In the genomic region with DNA sequence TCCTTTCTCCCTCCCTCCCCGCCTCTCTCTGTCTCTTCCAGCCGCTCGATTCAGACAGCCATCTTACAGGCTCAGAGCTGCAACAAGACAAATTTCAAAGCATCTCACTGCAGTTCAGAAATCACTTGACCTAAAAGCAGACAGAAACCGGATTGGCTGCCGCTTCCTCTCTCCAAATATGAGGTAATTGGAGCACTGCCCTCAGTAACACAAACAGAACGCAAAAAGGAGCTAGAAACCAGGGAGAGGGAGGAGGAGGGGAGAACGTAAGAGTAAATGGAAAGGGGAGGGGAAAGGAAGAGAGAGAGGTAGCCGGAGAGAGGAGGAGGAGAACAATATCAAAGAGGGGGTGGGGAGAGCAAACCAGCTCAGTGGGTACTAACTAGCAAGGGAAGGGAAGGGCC, we compare ENCODE assay signal across 8 mouse cellular contexts.
DNase-seq lines count a peak whose midpoint lies in the region; ATAC-seq and TF ChIP-seq lines count a peak whose summit lies in the region.

No protein-coding gene starts in this region.

- WGBS in forebrain, embryonic 15.5 days, result under 1% methylated on average over 8 of the region's 8 CpGs
- 3% methylated on average over 8 of the region's 8 CpGs for WGBS in hindbrain, embryonic 16.5 days
- 5% methylated on average over 8 of the region's 8 CpGs for WGBS in limb, embryonic 10.5 days
- under 1% methylated on average over 8 of the region's 8 CpGs for WGBS in midbrain, embryonic 15.5 days

- ATAC-seq in forebrain, embryonic 15.5 days (replicated peaks), result peak; percentile 76
- peak; percentile 78 for ATAC-seq in hindbrain, embryonic 16.5 days
- peak; percentile 77 for ATAC-seq in midbrain, embryonic 15.5 days (replicated peaks)

- no peaks in the 10 kb centered on the region for H3K27me3 ChIP-seq in forebrain, embryonic 15.5 days
- H3K27me3 ChIP-seq in hindbrain, embryonic 16.5 days (replicated peaks; ENCODE audit: control insufficient read depth, insufficient read depth, low read length), result no peaks in the 10 kb centered on the region
- no peaks in the 10 kb centered on the region for H3K27me3 ChIP-seq in limb, embryonic 10.5 days (ENCODE audit: low read depth, poor library complexity, severe bottlenecking)
- no peaks in the 10 kb centered on the region for H3K27me3 ChIP-seq in midbrain, embryonic 15.5 days (replicated peaks)

- peak overlapping the region; percentile 59 for H3K4me2 ChIP-seq in forebrain, embryonic 15.5 days (replicated peaks)
- peak overlapping the region; percentile 60 for H3K4me2 ChIP-seq in hindbrain, embryonic 16.5 days (ENCODE audit: low read length)
- H3K4me2 ChIP-seq in midbrain, embryonic 15.5 days, result peak overlapping the region; percentile 58

- peaks cover 4 to 8% of the 10 kb centered on the region in 2 experiments; a peak in 3 of 4 replicates for H3K4me1 ChIP-seq in ES-E14 (ENCODE audit: control insufficient read depth in 2 of 2, insufficient read depth in 2 of 2, low read length in 2 of 2, poor library complexity in 1 of 2)
- H3K4me1 ChIP-seq in forebrain, embryonic 15.5 days, result peaks cover 63% of the 10 kb centered on the region
- peaks cover 53% of the 10 kb centered on the region for H3K4me1 ChIP-seq in hindbrain, embryonic 16.5 days (ENCODE audit: control insufficient read depth, insufficient read depth, low read depth, low read length)
- H3K4me1 ChIP-seq in limb, embryonic 10.5 days, result peaks cover 34% of the 10 kb centered on the region
- H3K4me1 ChIP-seq in midbrain, embryonic 15.5 days, result peaks cover 68% of the 10 kb centered on the region

- no peak overlapping the region for H3K27ac ChIP-seq in ES-E14 (ENCODE audit: insufficient read depth, low read depth, low read length, poor library complexity, severe bottlenecking)
- peak overlapping the region; percentile 87 for H3K27ac ChIP-seq in forebrain, embryonic 15.5 days (replicated peaks)
- H3K27ac ChIP-seq in hindbrain, embryonic 16.5 days (ENCODE audit: low read depth, low read length), result peak overlapping the region; percentile 82
- peak overlapping the region; percentile 22; the same call in 1 of the 2 replicates for H3K27ac ChIP-seq in limb, embryonic 10.5 days
- H3K27ac ChIP-seq in midbrain, embryonic 15.5 days, result peak overlapping the region; percentile 88

- no peak overlapping the region; a peak in 2 of 4 replicates for H3K4me3 ChIP-seq in ES-E14 (ENCODE audit: insufficient read depth in 1 of 2, low read depth in 1 of 2, low read length in 2 of 2, poor library complexity in 1 of 2, severe bottlenecking in 1 of 2)
- H3K4me3 ChIP-seq in forebrain, embryonic 15.5 days, result peak overlapping the region; percentile 41
- H3K4me3 ChIP-seq in hindbrain, embryonic 16.5 days (ENCODE audit: low read length), result peak overlapping the region; percentile 43
- H3K4me3 ChIP-seq in limb, embryonic 10.5 days, result peak overlapping the region; percentile 36
- peak overlapping the region; percentile 37 for H3K4me3 ChIP-seq in midbrain, embryonic 15.5 days

- H3K9ac ChIP-seq in ES-E14 (ENCODE audit: insufficient read depth, low read depth, low read length, poor library complexity, severe bottlenecking), result peak overlapping the region; percentile 21; the same call in 1 of the 2 replicates
- H3K9ac ChIP-seq in forebrain, embryonic 15.5 days (replicated peaks), result peak overlapping the region; percentile 46
- peak overlapping the region; percentile 61 for H3K9ac ChIP-seq in hindbrain, embryonic 16.5 days (ENCODE audit: low read depth, low read length)
- H3K9ac ChIP-seq in midbrain, embryonic 15.5 days, result peak overlapping the region; percentile 41

- no peak for DNase-seq in ES-E14 (ENCODE audit: low read depth, low spot score)
- peak; percentile 77 for DNase-seq in cerebellum, adult 11-12 months
- DNase-seq in limb, embryonic 10.5 days (ENCODE audit: low spot score), result no peak
- DNase-seq in spleen, adult 18-20 months, result no peak
- no peak for DNase-seq in spleen, postnatal 4 days (ENCODE audit: low spot score in 2 of 2)

- H3K36me3 ChIP-seq in ES-E14 (ENCODE audit: control insufficient read depth, insufficient read depth, low read length, poor library complexity, severe bottlenecking), result peaks cover 3% of the 10 kb centered on the region; the same call in 1 of the 2 replicates
- no peaks in the 10 kb centered on the region for H3K36me3 ChIP-seq in forebrain, embryonic 15.5 days
- H3K36me3 ChIP-seq in hindbrain, embryonic 16.5 days (ENCODE audit: control insufficient read depth, insufficient read depth, low read length), result no peaks in the 10 kb centered on the region
- H3K36me3 ChIP-seq in limb, embryonic 10.5 days, result peaks cover 4% of the 10 kb centered on the region; the same call in 1 of the 2 replicates
- no peaks in the 10 kb centered on the region for H3K36me3 ChIP-seq in midbrain, embryonic 15.5 days (replicated peaks)

- H3K9me3 ChIP-seq in ES-E14 (ENCODE audit: control insufficient read depth, insufficient read depth, low read depth, low read length), result no peaks in the 10 kb centered on the region
- no peaks in the 10 kb centered on the region for H3K9me3 ChIP-seq in forebrain, embryonic 15.5 days
- H3K9me3 ChIP-seq in hindbrain, embryonic 16.5 days (ENCODE audit: control insufficient read depth, low read length), result no peaks in the 10 kb centered on the region
- H3K9me3 ChIP-seq in limb, embryonic 10.5 days (replicated peaks), result no peaks in the 10 kb centered on the region
- no peaks in the 10 kb centered on the region for H3K9me3 ChIP-seq in midbrain, embryonic 15.5 days

- in situ Hi-C loops in ES-E14 (cut with MboI; ENCODE audit: low sequenced_read_pairs in 2 of 2, unreplicated experiment in 2 of 2), result no loop called here

TF ChIP-seq in ES-E14, 5 proteins besides CTCF, POLR2A, EP300 and RAD21:
- TF ChIP-seq CHD2 (IDR thresholded peaks at IDR 0.05; ENCODE audit: low read depth, low read length) (no peak), ZNF384 (IDR thresholded peaks at IDR 0.05; ENCODE audit: low read depth, low read length) (no peak), MAFK (IDR thresholded peaks at IDR 0.05; ENCODE audit: insufficient read depth, low read depth, low read length) (no peak), ZC3H11A (IDR thresholded peaks at IDR 0.05; ENCODE audit: borderline replicate concordance, low read depth, low read length) (no peak), HCFC1 (IDR thresholded peaks at IDR 0.05; ENCODE audit: borderline replicate concordance, insufficient read depth, low read length) (no peak)

Comparison
In these comparisons a context has a peak if more than half of its experiments do, and no peak if none do; other contexts are left out.
1. H3K4me3 ChIP-seq: peak in forebrain, embryonic 15.5 days (single experiment), hindbrain, embryonic 16.5 days (single experiment), limb, embryonic 10.5 days (single experiment) and midbrain, embryonic 15.5 days (single experiment); none in ES-E14 (0 of 2).
2. Peak in every context shown above with its lines, with median percentiles within 50 percentile points of each other: H3K9ac ChIP-seq, ATAC-seq and H3K4me2 ChIP-seq.